Mouse (Mus musculus) Patski (cell line): ENCODE data around the gene Atf3. TPM values are rescaled to one million over a fixed set of nuclear protein-coding genes. Genes with fewer than 3 reads are reported as not detected.

Source experiments
- ATAC-seq: fragments of 100-300 bp; one replicate; pipeline ENCODE4 v1.8.0; 2021
- CTCF ChIA-PET: fragments of 350-600 bp; sonication (Branson Sonifier 250); formaldehyde crosslinking; loops from one replicate; lab custom pipeline; 2022; ENCODE audit warnings: inconsistent platforms; lab: Charles Lee
- POLR2A ChIA-PET: fragments of 350-600 bp; sonication (Branson Sonifier 250); formaldehyde crosslinking; loops from one replicate; lab custom pipeline; 2022; ENCODE audit warnings: antibody characterized with exemption, inconsistent platforms; lab: Charles Lee
- DNase-seq: peaks from one replicate; pipeline ENCODE4 v3.0.0-alpha.2; 2011; ENCODE audit warnings: low read depth, low spot score
- H3K27me3 ChIP-seq: fragments of 371-371 bp; one replicate; pipeline ENCODE4 v1.5.1; 2021
- CTCF ChIP-seq: fragments of 100-300 bp; IDR thresholded peaks from one replicate; pipeline ENCODE4 v1.5.1; 2021
- in situ Hi-C: fragments of 300-500 bp; cut with MboI; formaldehyde crosslinking; loops from 3 replicates; pipeline ENCODE4 v1.11.1; 2018; ENCODE audit warnings: low pct_unique_long_range_greater_than_20kb, mixed read lengths
- polyA plus RNA-seq: library from polyadenylated mRNA; unstranded; gene quantifications from one replicate; pipeline ENCODE4 v1.2.3, GENCODE M21; 2021

The Atf3 gene
- polyA plus RNA-seq, 1 experiment from 2014 or later, result 47.6 TPM

DNA sequence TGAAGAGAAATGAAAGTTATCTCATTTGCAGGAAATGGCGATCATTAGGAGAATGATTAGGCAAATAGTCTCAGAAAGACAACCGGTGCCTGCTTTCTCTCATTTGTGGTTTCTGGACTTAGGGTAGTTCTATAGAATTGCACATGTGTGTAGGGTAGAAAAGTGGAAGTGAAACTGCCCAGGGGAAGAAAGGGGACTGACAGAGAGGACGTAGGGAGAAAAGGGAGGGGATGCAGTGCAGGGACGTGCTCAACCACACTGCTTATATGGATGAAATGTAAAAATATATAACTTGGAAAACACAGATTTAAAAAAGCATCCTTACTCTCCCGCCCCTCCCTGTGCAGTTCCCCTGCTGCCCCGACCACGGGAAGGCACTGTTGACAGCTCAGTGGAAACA, 19.9 kb downstream of the Atf3 start:
- in situ Hi-C loops, result no loop called here
- POLR2A ChIA-PET, result no interaction called here
- TF ChIP-seq CTCF, result no peak
- no peak for DNase-seq
- no peaks in the 10 kb centered on the region for H3K27me3 ChIP-seq
- CTCF ChIA-PET, result interaction anchor here (2.2 kb wide), 1 partner anchor 12 kb away, joined by 9 read pairs; no protein-coding TSS in a partner anchor
- ATAC-seq, result no peak

- no peak for TF ChIP-seq CTCF
- DNase-seq (no peak), ATAC-seq (no peak)
- no peaks in the 10 kb centered on the region for H3K27me3 ChIP-seq
- ChIA-PET CTCF (interaction anchor here (2.2 kb wide), 1 partner anchor 13 kb away, joined by 9 read pairs; no protein-coding TSS in a partner anchor), POLR2A (no interaction called here)
- in situ Hi-C loops, result no loop called here
Observed at GRCm38 (mm10) chr1:191196016-191196415, 21.8 kb downstream of the Atf3 start.

GRCm38 (mm10) chr1:191193657-191194424, 24.0 kb downstream of the Atf3 start:
- peak; percentile 55 for ATAC-seq
- H3K27me3 ChIP-seq, result no peaks in the 10 kb centered on the region
- ChIA-PET CTCF (interaction anchor here (0.7 to 2.6 kb wide), 6 partner anchors 11 to 33 kb away, joined by 3 to 15 read pairs (median 4); no protein-coding TSS in a partner anchor), POLR2A (no interaction called here)
- TF ChIP-seq CTCF, result no peak
- in situ Hi-C loops, result no loop called here
- no peak for DNase-seq

DNA sequence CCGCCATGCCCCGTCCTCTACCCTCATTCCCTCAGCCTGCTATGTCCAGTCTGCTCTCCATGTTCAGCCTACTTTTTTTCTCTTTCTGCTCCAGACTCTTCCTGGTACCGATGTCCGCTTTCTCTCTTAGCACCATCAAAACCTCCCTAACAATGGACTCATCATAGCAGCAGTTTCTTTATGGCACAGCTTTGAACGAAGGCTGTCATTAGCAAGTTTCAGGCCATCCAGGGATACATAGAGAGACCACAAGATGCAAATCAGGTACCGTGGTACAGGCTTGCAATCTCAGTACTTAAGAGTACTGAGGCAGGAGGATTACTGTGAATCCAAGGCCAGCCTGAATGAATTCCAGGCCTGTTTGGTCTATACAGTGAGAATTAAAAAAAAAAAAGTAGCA, 25.1 kb downstream of the Atf3 start:
- DNase-seq (no peak), ATAC-seq (no peak)
- CTCF ChIA-PET, result interaction anchor here (1.3 to 2.6 kb wide), 2 partner anchors 15 to 21 kb away, joined by 4 to 15 read pairs; no protein-coding TSS in a partner anchor
- POLR2A ChIA-PET, result interaction anchor here (0.6 kb wide), 1 partner anchor 12 kb away, joined by 3 read pairs; no protein-coding TSS in a partner anchor
- in situ Hi-C loops, result no loop called here
- TF ChIP-seq CTCF, result no peak
- no peaks in the 10 kb centered on the region for H3K27me3 ChIP-seq

DNA sequence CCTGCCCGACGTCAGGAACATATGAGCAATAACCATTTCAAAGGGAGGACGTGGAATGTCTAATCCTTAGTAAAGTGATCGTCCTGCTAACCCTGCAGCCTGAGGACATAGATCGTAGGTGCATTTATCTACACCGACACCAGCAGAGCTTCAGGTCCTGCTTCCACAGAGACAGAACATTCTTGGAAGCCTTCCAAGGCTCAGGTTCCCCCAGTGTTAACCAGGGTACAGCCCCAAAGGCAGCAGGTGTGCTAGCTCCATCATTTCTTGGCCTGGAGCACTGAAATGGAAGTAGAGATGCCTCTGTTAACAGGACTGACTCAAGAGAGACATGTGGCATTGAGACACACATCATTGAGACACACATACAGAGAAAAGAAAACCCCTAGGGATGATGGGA, 25.6 kb downstream of the Atf3 start:
- TF ChIP-seq CTCF, result no peak
- CTCF ChIA-PET, result no interaction called here

GRCm38 (mm10) chr1:191189671-191190372, 28.0 kb downstream of the Atf3 start:
- ChIA-PET CTCF (interaction anchor here (1.3 to 1.9 kb wide), 2 partner anchors 8 to 10 kb away, joined by 3 to 7 read pairs; no protein-coding TSS in a partner anchor), POLR2A (interaction anchor here (0.7 kb wide), 1 partner anchor 50 kb away, joined by 5 read pairs; no protein-coding TSS in a partner anchor)
- no peaks in the 10 kb centered on the region for H3K27me3 ChIP-seq
- ATAC-seq, result no peak
- no peak for DNase-seq
- TF ChIP-seq CTCF, result no peak
- in situ Hi-C loops, result loop anchor here (5.0 kb wide), 1 partner anchor 32 kb away; no protein-coding TSS in a partner anchor

More for the DNA sequence above, 25.6 kb downstream of the Atf3 start:
- ATAC-seq (no peak), DNase-seq (no peak)
- in situ Hi-C loops, result no loop called here
- POLR2A ChIA-PET, result interaction anchor here (0.6 kb wide), 1 partner anchor 11 kb away, joined by 3 read pairs; no protein-coding TSS in a partner anchor
- no peaks in the 10 kb centered on the region for H3K27me3 ChIP-seq

GRCm38 (mm10) chr1:191186386-191186770, 31.5 kb downstream of the Atf3 start:
- in situ Hi-C loops, result loop anchor here (5.0 kb wide), 1 partner anchor 36 kb away; no protein-coding TSS in a partner anchor
- no peaks in the 10 kb centered on the region for H3K27me3 ChIP-seq
- ATAC-seq (no peak), DNase-seq (no peak)
- ChIA-PET CTCF (interaction anchor here (1.3 kb wide), 1 partner anchor 18 kb away, joined by 4 read pairs; no protein-coding TSS in a partner anchor), POLR2A (no interaction called here)
- TF ChIP-seq CTCF, result no peak

GRCm38 (mm10) chr1:191185761-191186385, 32.0 kb downstream of the Atf3 start:
- CTCF ChIA-PET, result interaction anchor here (1.3 kb wide), 1 partner anchor 19 kb away, joined by 4 read pairs; no protein-coding TSS in a partner anchor

DNA sequence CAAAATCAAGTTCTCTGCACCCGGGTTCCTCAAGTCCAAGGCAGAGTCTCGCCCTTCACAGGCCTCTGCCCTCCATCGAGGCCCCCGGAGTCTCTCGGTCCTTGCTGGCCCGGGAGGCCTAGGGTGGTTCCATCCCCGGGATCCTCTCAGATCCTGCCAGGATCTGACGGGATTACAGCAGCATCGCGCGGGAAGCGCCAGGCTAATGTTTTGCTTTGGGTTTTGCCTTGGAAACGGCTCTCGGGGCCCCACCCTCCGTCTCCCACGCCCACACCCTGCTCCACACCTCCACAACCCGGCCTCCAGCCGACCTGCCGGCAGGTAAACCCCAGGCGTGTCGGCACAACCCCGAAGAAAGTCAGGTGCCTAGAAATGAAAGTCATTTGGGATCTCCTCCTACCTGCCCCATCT, 33.0 kb downstream of the Atf3 start:
- POLR2A ChIA-PET, result no interaction called here
- in situ Hi-C loops, result loop anchor here (5.0 kb wide), 1 partner anchor 37 kb away; no protein-coding TSS in a partner anchor
- CTCF ChIA-PET, result no interaction called here
- DNase-seq, result no peak
- no peaks in the 10 kb centered on the region for H3K27me3 ChIP-seq
- TF ChIP-seq CTCF, result no peak
- no peak for ATAC-seq

More at GRCm38 (mm10) chr1:191185761-191186385, 32.0 kb downstream of the Atf3 start:
- in situ Hi-C loops, result loop anchor here (5.0 kb wide), 1 partner anchor 36 kb away; no protein-coding TSS in a partner anchor
- ATAC-seq, result no peak
- H3K27me3 ChIP-seq, result no peaks in the 10 kb centered on the region
- TF ChIP-seq CTCF, result no peak
- DNase-seq, result no peak
- POLR2A ChIA-PET, result no interaction called here
